Mouse (Mus musculus) embryonic stem cell, embryonic (primary cell): ENCODE results near the gene Rexo1.

ENCODE experiments used
- CTCF ChIA-PET, 4 experiments: fragments of 300-600 bp in 2 of 4; fragments of 350-600 bp in 2 of 4; sonication (Branson Sonifier 250); formaldehyde crosslinking; loops; one replicate each; lab custom pipeline; 2022; ENCODE audit warnings: inconsistent platforms in 2 of 4; lab: Charles Lee
- POLR2A ChIA-PET, 4 experiments: fragments of 300-600 bp in 2 of 4; fragments of 350-600 bp in 2 of 4; sonication (Branson Sonifier 250); formaldehyde crosslinking; loops; one replicate each; lab custom pipeline; 2022; ENCODE audit warnings: antibody characterized with exemption in 4 of 4, inconsistent platforms in 1 of 4; lab: Charles Lee

Gene Rexo1

GRCm38 (mm10) chr10:80561116-80561944, at the start of gene Rexo1:
Rexo1 (minus strand) TSS chr10:80561560.
- ChIA-PET POLR2A (interaction anchor here (0.6 to 2.9 kb wide), 150 partner anchors 8 to 993 kb away, joined by 3 to 77 read pairs (median 4); partner anchors contain the start of genes Atp8b3 (in 4 of the 4), Abhd17a (in 3 of the 4), Csnk1g2 (in 3 of the 4) and Klf16 (in 3 of the 4)), CTCF (interaction anchor here (0.5 to 3.0 kb wide), 80 partner anchors 8 to 801 kb away, joined by 3 to 34 read pairs (median 4); partner anchors contain the start of genes Atp8b3 (in 4 of the 4), Klf16 (in 3 of the 4), Ap3d1 (in 2 of the 4) and Csnk1g2 (in 2 of the 4))

GRCm38 (mm10) chr10:80611024-80611423, 49.7 kb upstream of the Rexo1 start:
- POLR2A ChIA-PET: interaction anchor here (0.6 to 5.6 kb wide), 43 partner anchors 7 to 220 kb away, joined by 3 to 44 read pairs (median 5); partner anchors contain the start of genes Csnk1g2 (in 3 of the 4), Abhd17a (in 2 of the 4), Adat3 (in 2 of the 4) and Scamp4 (in 2 of the 4)
- CTCF ChIA-PET: interaction anchor here (0.5 to 2.6 kb wide), 64 partner anchors 8 to 994 kb away, joined by 3 to 38 read pairs (median 4); partner anchors contain the start of genes Csnk1g2 (in 3 of the 4), Adat3 (in 2 of the 4), Rexo1 (in 2 of the 4) and Scamp4 (in 2 of the 4)

- ChIA-PET POLR2A (interaction anchor here in 3 of 4 experiments (0.6 to 5.6 kb wide), 30 partner anchors 9 to 221 kb away, joined by 3 to 44 read pairs (median 5); partner anchors contain the start of genes Abhd17a (in 2 of the 3), Csnk1g2 (in 2 of the 3) and Klf16 (in 1 of the 3)), CTCF (interaction anchor here (0.5 to 2.6 kb wide), 46 partner anchors 7 to 995 kb away, joined by 3 to 38 read pairs (median 5); partner anchors contain the start of genes Adat3 (in 2 of the 4), Csnk1g2 (in 2 of the 4), Scamp4 (in 2 of the 4) and Abhd17a (in 1 of the 4))
These were observed 48.9 kb upstream of the Rexo1 start for GRCm38 (mm10) chr10:80610116-80610785.

- CTCF ChIA-PET: interaction anchor here in 1 of 4 experiments (2.6 kb wide), 1 partner anchor 11 kb away, joined by 38 read pairs; the partner anchor contains the start of gene Csnk1g2
- POLR2A ChIA-PET: interaction anchor here in 2 of 4 experiments (0.9 to 5.6 kb wide), 10 partner anchors 10 to 66 kb away, joined by 3 to 44 read pairs (median 14); partner anchors contain the start of genes Abhd17a (in 1 of the 2) and Klf16 (in 1 of the 2)
These were observed 48.0 kb upstream of the Rexo1 start for GRCm38 (mm10) chr10:80609269-80609924.

GRCm38 (mm10) chr10:80608435-80608834, 47.1 kb upstream of the Rexo1 start:
- ChIA-PET POLR2A (interaction anchor here in 2 of 4 experiments (1.0 to 3.4 kb wide), 14 partner anchors 10 to 67 kb away, joined by 3 to 52 read pairs (median 10); partner anchors contain the start of genes Abhd17a (in 2 of the 2) and Csnk1g2 (in 2 of the 2)), CTCF (no interaction called here)

GRCm38 (mm10) chr10:80606737-80607350, 45.5 kb upstream of the Rexo1 start:
- ChIA-PET POLR2A (interaction anchor here in 3 of 4 experiments (0.6 to 3.4 kb wide), 32 partner anchors 10 to 145 kb away, joined by 3 to 52 read pairs (median 6); partner anchors contain the start of genes Csnk1g2 (in 2 of the 3), Abhd17a (in 1 of the 3), Izumo4 (in 1 of the 3) and Rexo1 (in 1 of the 3)), CTCF (interaction anchor here in 3 of 4 experiments (0.6 to 1.4 kb wide), 4 partner anchors 28 to 666 kb away, joined by 3 to 5 read pairs (median 3); no protein-coding TSS in a partner anchor)

- POLR2A ChIA-PET: interaction anchor here in 3 of 4 experiments (0.6 to 3.4 kb wide), 29 partner anchors 9 to 145 kb away, joined by 3 to 52 read pairs (median 6); partner anchors contain the start of genes Csnk1g2 (in 3 of the 3), Abhd17a (in 1 of the 3), Izumo4 (in 1 of the 3) and Rexo1 (in 1 of the 3)
- CTCF ChIA-PET: interaction anchor here in 3 of 4 experiments (0.6 to 1.4 kb wide), 3 partner anchors 28 to 666 kb away, joined by 3 to 5 read pairs (median 3); no protein-coding TSS in a partner anchor
These were observed 44.9 kb upstream of the Rexo1 start for GRCm38 (mm10) chr10:80606306-80606705.

GRCm38 (mm10) chr10:80605721-80606120, 44.4 kb upstream of the Rexo1 start, which contains the start of gene Gm49322:
Gm49322 (plus strand) TSS chr10:80606021.
- CTCF ChIA-PET: interaction anchor here in 2 of 4 experiments (0.7 to 1.4 kb wide), 3 partner anchors 27 to 723 kb away, joined by 5 read pairs; no protein-coding TSS in a partner anchor
- POLR2A ChIA-PET: interaction anchor here in 3 of 4 experiments (0.7 to 10.9 kb wide), 21 partner anchors 9 to 97 kb away, joined by 3 to 128 read pairs (median 11); partner anchors contain the start of genes Csnk1g2 (in 2 of the 3), Izumo4 (in 1 of the 3), Mknk2 (in 1 of the 3) and Rexo1 (in 1 of the 3)

GRCm38 (mm10) chr10:80604988-80605387, 43.6 kb upstream of the Rexo1 start:
- POLR2A ChIA-PET: interaction anchor here in 3 of 4 experiments (0.7 to 10.9 kb wide), 19 partner anchors 8 to 325 kb away, joined by 3 to 128 read pairs (median 19); partner anchors contain the start of genes Abhd17a (in 2 of the 3), Csnk1g2 (in 2 of the 3), Klf16 (in 2 of the 3) and Gadd45b (in 1 of the 3)
- CTCF ChIA-PET: interaction anchor here in 2 of 4 experiments (0.7 to 0.8 kb wide), 4 partner anchors 26 to 722 kb away, joined by 3 to 5 read pairs (median 4); no protein-coding TSS in a partner anchor

GRCm38 (mm10) chr10:80604001-80604509, 42.7 kb upstream of the Rexo1 start:
- POLR2A ChIA-PET: interaction anchor here (0.5 to 10.9 kb wide), 37 partner anchors 8 to 434 kb away, joined by 3 to 128 read pairs (median 8); partner anchors contain the start of genes Csnk1g2 (in 3 of the 4), Abhd17a (in 2 of the 4), Klf16 (in 2 of the 4) and Atp8b3 (in 1 of the 4)
- CTCF ChIA-PET: interaction anchor here (0.6 to 1.9 kb wide), 12 partner anchors 7 to 118 kb away, joined by 3 to 12 read pairs (median 6); partner anchors contain the start of genes Abhd17a (in 1 of the 4) and Csnk1g2 (in 1 of the 4)

- POLR2A ChIA-PET: interaction anchor here (0.5 to 10.9 kb wide), 48 partner anchors 8 to 751 kb away, joined by 3 to 128 read pairs (median 5); partner anchors contain the start of genes Csnk1g2 (in 3 of the 4), Abhd17a (in 2 of the 4), Klf16 (in 2 of the 4) and Gadd45b (in 1 of the 4)
- CTCF ChIA-PET: interaction anchor here in 3 of 4 experiments (0.6 to 1.9 kb wide), 10 partner anchors 8 to 35 kb away, joined by 3 to 12 read pairs (median 6); partner anchors contain the start of genes Abhd17a (in 1 of the 3), Csnk1g2 (in 1 of the 3) and Klf16 (in 1 of the 3)
These were observed 42.0 kb upstream of the Rexo1 start for GRCm38 (mm10) chr10:80603364-80603763.

GRCm38 (mm10) chr10:80602698-80603325, 41.5 kb upstream of the Rexo1 start, which contains the start of the genes Scamp4 and Adat3:
Scamp4 (plus strand) TSS chr10:80602872.
Adat3 (plus strand) TSS chr10:80602880.
- CTCF ChIA-PET: interaction anchor here in 3 of 4 experiments (0.6 to 1.9 kb wide), 9 partner anchors 8 to 36 kb away, joined by 3 to 12 read pairs (median 6); partner anchors contain the start of genes Abhd17a (in 1 of the 3), Csnk1g2 (in 1 of the 3) and Klf16 (in 1 of the 3)
- POLR2A ChIA-PET: interaction anchor here (0.6 to 10.9 kb wide), 46 partner anchors 9 to 752 kb away, joined by 3 to 128 read pairs (median 6); partner anchors contain the start of genes Csnk1g2 (in 3 of the 4), Abhd17a (in 2 of the 4), Klf16 (in 2 of the 4) and Gadd45b (in 1 of the 4)

- POLR2A ChIA-PET: interaction anchor here in 2 of 4 experiments (0.7 to 10.9 kb wide), 20 partner anchors 8 to 267 kb away, joined by 3 to 128 read pairs (median 10); partner anchors contain the start of genes Csnk1g2 (in 2 of the 2), Gm49322 (in 2 of the 2), Mknk2 (in 1 of the 2) and Pcsk4 (in 1 of the 2)
- CTCF ChIA-PET: interaction anchor here in 2 of 4 experiments (0.7 to 1.1 kb wide), 3 partner anchors 13 to 39 kb away, joined by 3 to 4 read pairs (median 4); no protein-coding TSS in a partner anchor
These were observed 35.0 kb upstream of the Rexo1 start for GRCm38 (mm10) chr10:80596318-80596717.
